Comparison of ENCODE assay signal across 26 mouse cellular contexts in genomic region chr6:125984050-125984449, GRCm38 (mm10).
"Had no signal": no experiment of that assay in that cellular context is flagged by ENCODE, and none has a peak within 500 bp of the region (broad histone marks: within the 10 kb centered on the region; RNA-seq: fewer than 3 reads in every experiment).

No protein-coding gene starts in this region.

- DNase-seq: forebrain, postnatal 0 days; gastrocnemius, postnatal 14 days; gastrocnemius, postnatal 36 days; heart, adult 11 months; heart, adult 2 months; heart, postnatal 14 days; heart, postnatal 36 days; kidney, adult 11 months; kidney, adult 2 months; kidney, adult 9 months; kidney, postnatal 14 days; kidney, postnatal 36 days; layer of hippocampus, adult 9-11 months; layer of hippocampus, postnatal 36 days; left cerebral cortex, postnatal 4 days had no signal

- H3K9me3 ChIP-seq: forebrain, embryonic 15.5 days; heart, embryonic 13.5 days; heart, embryonic 15.5 days; hindbrain, embryonic 10.5 days; hindbrain, embryonic 13.5 days; hindbrain, embryonic 15.5 days; kidney, embryonic 15.5 days had no signal

- H3K27me3 ChIP-seq: forebrain, embryonic 15.5 days; heart, embryonic 15.5 days; hindbrain, embryonic 13.5 days; hindbrain, embryonic 15.5 days; kidney, embryonic 15.5 days had no signal

- H3K9ac ChIP-seq: forebrain, embryonic 15.5 days; forebrain, postnatal 0 days; heart, embryonic 13.5 days; heart, embryonic 15.5 days; hindbrain, embryonic 13.5 days; hindbrain, embryonic 15.5 days; kidney, embryonic 15.5 days had no signal

- H3K4me3 ChIP-seq: forebrain, embryonic 15.5 days; heart, adult 2 months; heart, embryonic 13.5 days; heart, embryonic 15.5 days; hindbrain, embryonic 10.5 days; hindbrain, embryonic 13.5 days; hindbrain, embryonic 15.5 days; kidney, embryonic 15.5 days had no signal

- H3K4me1 ChIP-seq: forebrain, embryonic 15.5 days; heart, embryonic 13.5 days; heart, embryonic 15.5 days; hindbrain, embryonic 10.5 days; hindbrain, embryonic 13.5 days; hindbrain, embryonic 15.5 days; kidney, embryonic 15.5 days had no signal

- H3K36me3 ChIP-seq: forebrain, embryonic 15.5 days; heart, embryonic 13.5 days; heart, embryonic 15.5 days; hindbrain, embryonic 10.5 days; hindbrain, embryonic 13.5 days; hindbrain, embryonic 15.5 days; kidney, embryonic 15.5 days had no signal

- H3K27ac ChIP-seq: forebrain, embryonic 15.5 days; heart, adult 2 months; heart, embryonic 13.5 days; heart, embryonic 15.5 days; hindbrain, embryonic 10.5 days; hindbrain, embryonic 13.5 days; hindbrain, embryonic 15.5 days; hindbrain, postnatal 0 days; kidney, embryonic 15.5 days; kidney, postnatal 0 days had no signal

- H3K4me2 ChIP-seq: forebrain, embryonic 15.5 days; heart, embryonic 11.5 days; heart, embryonic 13.5 days; heart, embryonic 15.5 days; hindbrain, embryonic 13.5 days; hindbrain, embryonic 15.5 days; kidney, embryonic 15.5 days had no signal

- ATAC-seq: forebrain, embryonic 15.5 days; forebrain, postnatal 0 days; hindbrain, postnatal 0 days; intestine, embryonic 16.5 days had no signal
